Mouse (Mus musculus) cortical plate, adult 2 months (tissue): Measurements from ENCODE around the gene Mst1.
A peak's percentile ranks its signal among the peaks of the same experiment; 100 is the strongest.

Experiments used
- CTCF ChIP-seq: fragments of 200-500 bp; IDR thresholded peaks from 2 replicates; pipeline ENCODE4 v1.5.1; 2011; ENCODE audit warnings: mild to moderate bottlenecking, control low read depth, low read length; ENCODE audit not compliant: insufficient read depth; ENCODE audit errors: extremely low read depth
- POLR2A ChIP-seq: fragments of 200-500 bp; IDR thresholded peaks from 2 replicates; pipeline ENCODE4 v1.6.1; 2011; ENCODE audit warnings: mild to moderate bottlenecking, low read length, control low read depth; ENCODE audit not compliant: insufficient read depth; ENCODE audit errors: extremely low read depth

DNA sequence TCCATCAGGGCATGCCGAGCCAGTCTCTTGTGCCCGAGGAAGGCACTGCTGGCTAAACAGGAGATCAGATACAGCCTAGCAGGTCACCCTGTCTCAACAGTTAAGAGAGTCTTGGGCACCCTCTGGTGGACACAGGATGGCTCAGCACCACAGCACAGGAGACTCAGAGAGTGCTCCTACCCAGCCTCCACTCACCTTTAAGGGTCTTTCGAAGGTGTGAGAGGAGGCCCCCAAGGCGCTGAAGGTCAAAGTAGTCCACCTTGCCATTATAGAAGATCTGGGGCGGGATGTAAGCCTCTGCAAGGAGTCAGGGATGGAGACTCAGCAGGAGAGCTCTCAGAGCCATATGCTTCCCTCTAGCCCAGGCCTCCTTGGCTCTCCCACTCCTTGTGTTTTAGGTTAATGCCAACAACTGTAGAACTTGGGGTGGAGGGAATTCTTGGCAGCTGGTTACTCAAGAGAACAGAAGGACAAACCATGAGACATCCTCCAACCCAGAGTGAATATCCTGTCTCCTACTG lies 14.7 kb upstream of the Mst1 start:
- no peak for TF ChIP-seq POLR2A
- peak; percentile 69 for TF ChIP-seq CTCF
